Mouse (Mus musculus): ENCODE results near the gene Fam90a1a. TPM values are rescaled to one million over a fixed set of nuclear protein-coding genes. Genes with fewer than 3 reads are reported as not detected.

Fam90a1a gene
- polyA plus RNA-seq, 1 experiment, result not detected

DNA sequence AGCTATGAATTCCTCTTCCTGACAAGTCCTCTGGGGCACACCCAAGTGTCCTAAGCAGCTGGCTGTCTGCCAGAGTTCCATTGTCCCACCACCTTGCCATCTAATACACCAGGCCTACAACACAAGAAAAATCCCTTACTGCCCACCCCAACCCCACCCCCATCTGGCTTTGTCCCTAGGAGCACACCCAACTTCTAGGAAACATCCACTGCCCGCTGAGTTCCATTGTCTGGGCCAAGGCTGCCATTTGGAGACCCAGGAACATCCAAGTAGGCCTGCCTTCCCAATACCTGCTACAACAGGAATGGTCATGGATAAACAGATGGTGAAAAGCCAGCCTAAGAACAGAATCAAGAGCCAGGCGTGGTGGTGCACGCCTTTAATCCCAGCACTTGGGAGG lies 2.2 kb upstream of the Fam90a1a start:
- no peak overlapping the region for H3K4me3 ChIP-seq (replicated peaks; ENCODE audit: extremely low read depth, low read depth, low read length)
- H3K4me1 ChIP-seq (ENCODE audit: control insufficient read depth, insufficient read depth, low read length), result no peaks in the 10 kb centered on the region
- DNase-seq, result no peak
- 75% methylated on average over 3 of the region's 3 CpGs for WGBS
- TF ChIP-seq CTCF (IDR thresholded peaks at IDR 0.05; ENCODE audit: insufficient read depth, low read length), result no peak
- no peak for TF ChIP-seq POLR2A (IDR thresholded peaks at IDR 0.05; ENCODE audit: borderline replicate concordance, extremely low read depth, low read depth, low read length)

DNA sequence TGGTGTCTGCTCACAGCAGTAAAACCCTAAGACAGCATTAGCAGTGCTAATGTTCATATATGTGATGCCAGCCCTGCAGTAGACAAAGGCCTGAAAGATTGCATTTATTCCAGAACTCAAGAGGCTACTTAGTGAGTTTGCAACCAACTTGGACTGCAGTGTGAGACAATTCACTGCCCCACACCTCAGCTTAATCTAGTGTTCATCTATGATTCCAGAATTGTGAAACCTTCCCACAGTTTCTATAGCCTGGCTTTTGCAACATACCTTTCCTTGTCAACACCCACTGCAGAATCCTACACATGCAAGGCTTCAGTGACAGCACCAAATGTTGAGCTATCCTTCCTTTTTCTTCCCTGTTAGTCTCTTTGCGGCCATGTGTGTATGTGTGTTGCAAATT lies 8.1 kb downstream of the Fam90a1a start:
- Histone ChIP-seq H3K4me3 (replicated peaks; ENCODE audit: extremely low read depth, low read depth, low read length) (no peak overlapping the region), H3K4me1 (ENCODE audit: control insufficient read depth, insufficient read depth, low read length) (no peaks in the 10 kb centered on the region)
- 68% methylated on average over 1 of the region's 1 CpGs for WGBS
- DNase-seq, result no peak
- TF ChIP-seq POLR2A (IDR thresholded peaks at IDR 0.05; ENCODE audit: borderline replicate concordance, extremely low read depth, low read depth, low read length) (no peak), CTCF (IDR thresholded peaks at IDR 0.05; ENCODE audit: insufficient read depth, low read length) (no peak)

DNA sequence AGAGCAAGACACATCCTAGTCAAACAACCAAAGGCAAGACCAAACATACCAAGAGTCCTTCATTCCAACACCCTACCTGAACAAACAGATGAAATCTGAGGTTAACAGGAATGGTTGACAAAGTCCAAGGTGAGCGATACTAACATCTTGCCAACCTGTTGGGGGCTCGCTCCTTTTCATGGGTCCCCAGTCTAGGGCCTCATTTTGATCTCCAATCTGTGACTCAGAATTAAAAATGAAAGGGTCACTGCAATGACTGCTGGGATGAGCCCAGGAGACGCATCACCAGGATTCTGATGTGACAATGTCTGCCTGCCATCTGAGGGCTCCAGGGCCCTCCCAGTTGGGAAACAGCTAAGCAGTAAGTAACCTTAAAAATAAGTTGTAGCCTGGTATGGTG lies 11.0 kb downstream of the Fam90a1a start, which contains the start of gene Ccdc70:
Gene Ccdc70, plus strand, starts transcription at position 301 of the 400 bp plus-strand sequence.
- no peaks in the 10 kb centered on the region for H3K4me1 ChIP-seq (ENCODE audit: control insufficient read depth, insufficient read depth, low read length)
- TF ChIP-seq CTCF (IDR thresholded peaks at IDR 0.05; ENCODE audit: insufficient read depth, low read length), result no peak
- no peak for TF ChIP-seq POLR2A (IDR thresholded peaks at IDR 0.05; ENCODE audit: borderline replicate concordance, extremely low read depth, low read depth, low read length)
- no peak for DNase-seq
- 77% methylated on average over 3 of the region's 3 CpGs for WGBS
- no peak within 1 kb of the TSS for H3K4me3 ChIP-seq (replicated peaks; ENCODE audit: extremely low read depth, low read depth, low read length)

DNA sequence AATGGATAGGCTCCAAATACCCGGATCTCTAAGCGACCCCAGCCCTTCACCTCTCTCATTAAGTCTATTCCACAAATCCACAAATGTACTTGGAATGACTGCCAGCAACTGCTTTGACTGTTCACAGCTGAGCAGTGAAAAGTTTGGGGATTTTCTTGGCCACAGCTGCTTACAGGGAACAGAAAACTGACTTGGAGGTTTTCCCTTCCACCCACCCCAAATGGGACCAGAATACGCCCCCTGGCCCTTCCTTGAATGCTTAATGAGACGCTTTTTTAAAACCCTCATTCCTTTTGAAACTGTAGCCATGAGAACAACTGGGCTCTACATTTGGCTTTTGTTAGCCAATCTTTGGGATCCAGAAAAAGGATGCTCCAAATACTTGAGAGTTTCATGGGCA lies 19.7 kb downstream of the Fam90a1a start:
- DNase-seq, result no peak
- H3K4me3 ChIP-seq (replicated peaks; ENCODE audit: extremely low read depth, low read depth, low read length), result no peak overlapping the region
- WGBS, result 57% methylated on average over 4 of the region's 4 CpGs
- no peak for TF ChIP-seq POLR2A (IDR thresholded peaks at IDR 0.05; ENCODE audit: borderline replicate concordance, extremely low read depth, low read depth, low read length)
- no peak for TF ChIP-seq CTCF (IDR thresholded peaks at IDR 0.05; ENCODE audit: insufficient read depth, low read length)
- no peaks in the 10 kb centered on the region for H3K4me1 ChIP-seq (ENCODE audit: control insufficient read depth, insufficient read depth, low read length)

DNA sequence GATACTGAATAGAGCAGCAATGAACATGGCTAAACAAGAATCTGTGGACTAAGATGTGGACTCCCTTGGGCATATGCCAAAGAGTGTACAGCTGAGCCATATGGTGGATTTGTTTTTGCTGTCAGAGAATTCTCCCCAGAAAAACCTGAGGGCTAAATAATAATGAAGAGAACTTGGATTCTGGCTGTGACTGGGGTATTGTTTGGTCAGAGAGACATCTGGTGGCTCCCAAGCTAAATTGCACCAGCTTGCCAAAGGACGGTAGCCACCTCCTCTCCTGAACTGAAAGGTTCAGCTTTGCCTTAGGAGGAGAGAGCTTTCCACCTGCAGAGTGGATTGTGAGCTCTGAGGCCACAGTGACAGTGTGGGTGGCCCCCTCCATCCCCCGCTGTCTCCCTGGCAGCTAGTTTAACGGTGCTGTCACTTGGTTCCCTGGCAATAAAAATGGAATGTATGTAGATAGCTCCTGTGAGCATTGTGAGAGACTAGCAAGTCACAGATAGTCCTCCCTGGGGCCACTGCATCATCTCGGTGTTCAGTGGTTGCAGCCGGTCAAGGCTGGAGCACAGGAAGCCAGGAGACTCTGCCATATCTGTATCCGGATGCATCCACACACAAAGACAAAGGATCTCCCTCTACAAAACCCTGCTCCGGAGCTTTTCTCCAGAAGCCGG lies 23.3 kb downstream of the Fam90a1a start:
- WGBS, result 64% methylated on average over 8 of the region's 8 CpGs
- TF ChIP-seq POLR2A (IDR thresholded peaks at IDR 0.05; ENCODE audit: borderline replicate concordance, extremely low read depth, low read depth, low read length), result no peak
- no peak for TF ChIP-seq CTCF (IDR thresholded peaks at IDR 0.05; ENCODE audit: insufficient read depth, low read length)
- H3K4me1 ChIP-seq (ENCODE audit: control insufficient read depth, insufficient read depth, low read length), result no peaks in the 10 kb centered on the region
- no peak overlapping the region for H3K4me3 ChIP-seq (replicated peaks; ENCODE audit: extremely low read depth, low read depth, low read length)
- no peak for DNase-seq

DNA sequence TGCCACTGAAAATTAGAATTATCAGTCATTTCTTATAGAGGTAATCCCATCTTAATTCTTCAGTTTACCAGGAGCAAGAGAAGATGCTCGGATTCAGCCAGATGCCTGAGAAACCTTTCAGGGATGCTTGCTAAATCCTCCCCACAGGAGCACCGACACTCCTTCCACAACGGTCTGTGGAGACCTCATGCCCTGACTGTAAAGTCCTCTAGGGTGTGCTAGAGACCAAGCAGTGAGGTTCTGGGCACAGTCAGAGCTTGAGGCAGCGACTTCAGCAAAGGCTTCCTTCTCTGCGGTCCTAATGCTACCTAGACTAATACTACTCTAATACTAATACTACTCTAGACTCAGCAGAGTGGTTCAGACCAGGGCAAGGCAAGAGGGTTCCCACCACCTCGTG lies 33.7 kb downstream of the Fam90a1a start:
- no peak for DNase-seq
- Histone ChIP-seq H3K4me1 (ENCODE audit: control insufficient read depth, insufficient read depth, low read length) (no peaks in the 10 kb centered on the region), H3K4me3 (replicated peaks; ENCODE audit: extremely low read depth, low read depth, low read length) (no peak overlapping the region)
- peak; percentile 74 for TF ChIP-seq CTCF (IDR thresholded peaks at IDR 0.05; ENCODE audit: insufficient read depth, low read length)
- TF ChIP-seq POLR2A (IDR thresholded peaks at IDR 0.05; ENCODE audit: borderline replicate concordance, extremely low read depth, low read depth, low read length), result no peak
- WGBS, result 14% methylated on average over 6 of the region's 6 CpGs

DNA sequence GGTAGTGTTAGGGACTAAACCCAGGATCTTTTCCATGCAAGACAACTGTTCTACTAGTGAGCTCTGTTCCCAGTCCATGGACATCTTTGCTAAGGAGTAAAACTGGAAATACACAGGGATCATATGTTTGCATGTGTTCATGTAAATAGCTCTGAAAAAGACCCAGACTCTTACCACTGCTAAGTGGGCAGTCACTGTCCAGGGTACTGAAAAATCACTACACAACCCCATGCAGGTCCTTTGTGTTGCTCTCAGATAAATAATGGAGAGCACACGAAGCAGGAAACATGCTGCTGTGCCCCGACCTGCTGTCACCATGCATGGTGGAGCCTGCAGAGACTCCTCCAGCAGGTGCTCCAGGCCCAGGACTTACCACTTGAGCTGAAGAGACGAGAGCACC lies 36.7 kb downstream of the Fam90a1a start:
- Histone ChIP-seq H3K4me1 (ENCODE audit: control insufficient read depth, insufficient read depth, low read length) (no peaks in the 10 kb centered on the region), H3K4me3 (replicated peaks; ENCODE audit: extremely low read depth, low read depth, low read length) (no peak overlapping the region)
- TF ChIP-seq CTCF (IDR thresholded peaks at IDR 0.05; ENCODE audit: insufficient read depth, low read length) (no peak), POLR2A (IDR thresholded peaks at IDR 0.05; ENCODE audit: borderline replicate concordance, extremely low read depth, low read depth, low read length) (no peak)
- WGBS, result 41% methylated on average over 3 of the region's 3 CpGs
- no peak for DNase-seq

DNA sequence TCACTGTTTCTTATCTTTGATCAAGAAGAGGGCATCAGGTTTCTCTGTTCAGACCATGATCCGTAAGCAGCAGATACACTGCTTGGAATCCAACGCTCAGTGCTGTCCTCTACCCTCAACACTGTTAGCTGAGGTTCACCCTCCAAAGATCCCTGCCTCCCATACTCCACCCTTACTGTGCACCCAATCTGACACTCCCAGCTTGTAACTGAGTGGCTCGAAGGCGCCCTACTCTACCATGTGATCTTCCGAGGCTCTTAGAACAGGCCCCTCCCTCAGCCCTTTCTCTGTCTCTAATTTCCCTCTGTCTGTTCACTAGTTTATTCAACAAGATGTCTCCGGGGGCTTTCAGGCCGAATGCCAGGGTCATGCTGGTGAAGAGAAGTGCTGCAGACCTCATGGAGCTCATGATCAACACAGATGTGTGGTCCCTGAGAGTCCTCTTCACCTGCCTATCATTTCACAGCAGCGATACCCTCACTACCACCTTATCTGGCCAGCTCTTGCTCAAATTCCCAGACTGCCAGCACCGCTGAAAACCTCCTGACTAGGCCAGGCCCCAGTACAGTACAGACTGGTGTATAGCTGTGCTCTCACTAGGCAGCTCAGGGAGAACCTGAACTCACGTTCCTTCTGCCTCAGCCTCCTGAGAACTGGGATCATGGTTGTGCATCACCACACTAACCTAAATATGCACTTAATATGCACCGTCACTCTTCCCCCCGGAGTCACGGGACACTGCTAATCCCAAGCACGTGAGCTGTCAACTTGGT lies 46.4 kb downstream of the Fam90a1a start:
- Histone ChIP-seq H3K4me1 (ENCODE audit: control insufficient read depth, insufficient read depth, low read length) (no peaks in the 10 kb centered on the region), H3K4me3 (replicated peaks; ENCODE audit: extremely low read depth, low read depth, low read length) (no peak overlapping the region)
- DNase-seq, result no peak
- 82% methylated on average over 14 of the region's 14 CpGs for WGBS
- TF ChIP-seq CTCF (IDR thresholded peaks at IDR 0.05; ENCODE audit: insufficient read depth, low read length), result no peak
- no peak for TF ChIP-seq POLR2A (IDR thresholded peaks at IDR 0.05; ENCODE audit: borderline replicate concordance, extremely low read depth, low read depth, low read length)

DNA sequence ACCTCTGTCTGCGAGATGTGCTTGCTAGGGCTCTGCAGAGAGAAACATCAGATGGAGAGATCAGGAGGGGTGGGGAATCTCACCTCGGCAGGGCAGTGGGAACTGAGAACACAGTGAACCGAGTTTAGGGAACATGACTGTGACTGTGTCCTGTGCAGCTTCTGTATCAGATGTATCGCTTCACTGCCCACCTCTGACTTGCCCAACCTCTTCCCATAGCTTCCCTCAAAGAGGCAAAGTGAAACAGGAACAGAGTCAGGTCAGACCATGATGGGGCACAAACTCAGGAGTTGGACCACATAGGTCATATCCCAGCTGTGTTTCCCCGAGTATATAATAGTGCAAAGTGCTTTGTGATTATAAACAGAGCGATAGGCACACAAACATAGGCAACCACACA lies 47.9 kb downstream of the Fam90a1a start:
- WGBS, result 74% methylated on average over 6 of the region's 6 CpGs
- DNase-seq, result no peak
- Histone ChIP-seq H3K4me1 (ENCODE audit: control insufficient read depth, insufficient read depth, low read length) (no peaks in the 10 kb centered on the region), H3K4me3 (replicated peaks; ENCODE audit: extremely low read depth, low read depth, low read length) (no peak overlapping the region)
- TF ChIP-seq POLR2A (IDR thresholded peaks at IDR 0.05; ENCODE audit: borderline replicate concordance, extremely low read depth, low read depth, low read length), result no peak
- TF ChIP-seq CTCF (IDR thresholded peaks at IDR 0.05; ENCODE audit: insufficient read depth, low read length), result no peak

DNA sequence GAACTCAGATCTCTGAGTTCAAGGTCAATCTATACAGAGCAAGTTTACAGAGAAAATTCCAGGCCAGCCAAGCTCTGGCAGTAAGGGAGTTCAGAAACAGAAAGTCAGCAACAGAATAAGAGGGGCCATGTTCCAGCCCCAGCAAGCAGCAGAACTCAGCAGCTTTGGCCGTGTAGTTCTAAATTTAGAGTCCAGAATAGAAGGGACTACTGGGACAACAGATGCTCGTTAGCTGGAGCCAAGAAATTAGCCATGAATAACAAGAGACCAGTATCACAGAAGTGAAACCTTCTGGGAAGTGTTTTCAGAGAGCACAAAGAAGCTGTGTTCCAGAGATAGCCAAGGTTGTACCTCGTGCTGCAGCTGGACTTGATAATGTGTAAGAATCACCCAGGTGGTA lies 50.9 kb downstream of the Fam90a1a start:
- WGBS, result 53% methylated on average over 3 of the region's 3 CpGs
- no peak for DNase-seq
- TF ChIP-seq POLR2A (IDR thresholded peaks at IDR 0.05; ENCODE audit: borderline replicate concordance, extremely low read depth, low read depth, low read length), result no peak
- TF ChIP-seq CTCF (IDR thresholded peaks at IDR 0.05; ENCODE audit: insufficient read depth, low read length), result no peak
- Histone ChIP-seq H3K4me3 (replicated peaks; ENCODE audit: extremely low read depth, low read depth, low read length) (no peak overlapping the region), H3K4me1 (ENCODE audit: control insufficient read depth, insufficient read depth, low read length) (no peaks in the 10 kb centered on the region)

Data from lung, adult 2 months (tissue).